Mouse (Mus musculus) T-helper 2 cell (primary cell): ENCODE measurements around the gene Man2b2.

Experiments used
- in situ Hi-C: fragments of 300-600 bp; cut with MboI, MseI; formaldehyde crosslinking; loops from one replicate; pipeline ENCODE4 v1.15.1; 2025; ENCODE audit warnings: high pct_unique_total_duplicates

Man2b2 gene

GRCm38 (mm10) chr5:36829913-36830879, at the start of gene Man2b2:
Gene Man2b2, minus strand, starts transcription at chr5:36830653.
- in situ Hi-C loops = loop anchor here (5.0 kb wide), 1 partner anchor 78 kb away; no protein-coding TSS in a partner anchor

GRCm38 (mm10) chr5:36878801-36879200, 48.3 kb upstream of the Man2b2 start:
- in situ Hi-C loops = no loop called here

- in situ Hi-C loops = no loop called here
Observed at GRCm38 (mm10) chr5:36877641-36878040, 47.2 kb upstream of the Man2b2 start.

GRCm38 (mm10) chr5:36876777-36877396, 46.4 kb upstream of the Man2b2 start:
- in situ Hi-C loops = no loop called here

- in situ Hi-C loops = no loop called here
Observed at GRCm38 (mm10) chr5:36875956-36876355, 45.5 kb upstream of the Man2b2 start.

GRCm38 (mm10) chr5:36870916-36871315, 40.5 kb upstream of the Man2b2 start:
- in situ Hi-C loops = loop anchor here (5.0 kb wide), 1 partner anchor 64 kb away; no protein-coding TSS in a partner anchor

GRCm38 (mm10) chr5:36869578-36870236, 39.3 kb upstream of the Man2b2 start:
- in situ Hi-C loops = loop anchor here (5.0 kb wide), 1 partner anchor 62 kb away; no protein-coding TSS in a partner anchor

GRCm38 (mm10) chr5:36869186-36869577, 38.7 kb upstream of the Man2b2 start:
- in situ Hi-C loops = no loop called here

- in situ Hi-C loops = no loop called here
Observed at GRCm38 (mm10) chr5:36868266-36869090, 38.0 kb upstream of the Man2b2 start, which contains the start of gene Ppp2r2c. Gene Ppp2r2c, plus strand, starts transcription at chr5:36868513.

GRCm38 (mm10) chr5:36867561-36867960, 37.1 kb upstream of the Man2b2 start:
- in situ Hi-C loops = no loop called here

- in situ Hi-C loops = no loop called here
Observed at GRCm38 (mm10) chr5:36866701-36867250, 36.3 kb upstream of the Man2b2 start.

- in situ Hi-C loops = no loop called here
Observed at GRCm38 (mm10) chr5:36861084-36861483, 30.6 kb upstream of the Man2b2 start.

GRCm38 (mm10) chr5:36857546-36857945, 27.1 kb upstream of the Man2b2 start:
- in situ Hi-C loops = no loop called here

- in situ Hi-C loops = no loop called here
Observed at GRCm38 (mm10) chr5:36856529-36856928, 26.1 kb upstream of the Man2b2 start.

GRCm38 (mm10) chr5:36855180-36855579, 24.7 kb upstream of the Man2b2 start:
- in situ Hi-C loops = no loop called here

- in situ Hi-C loops = no loop called here
Observed at GRCm38 (mm10) chr5:36851572-36851971, 21.1 kb upstream of the Man2b2 start.

- in situ Hi-C loops = no loop called here
Observed at GRCm38 (mm10) chr5:36844490-36844889, 14.0 kb upstream of the Man2b2 start.

GRCm38 (mm10) chr5:36841701-36842100, 11.2 kb upstream of the Man2b2 start:
- in situ Hi-C loops = no loop called here

- in situ Hi-C loops = no loop called here
Observed at GRCm38 (mm10) chr5:36840092-36840491, 9.6 kb upstream of the Man2b2 start.

GRCm38 (mm10) chr5:36839602-36840001, 9.1 kb upstream of the Man2b2 start:
- in situ Hi-C loops = no loop called here

- in situ Hi-C loops = no loop called here
Observed at GRCm38 (mm10) chr5:36839032-36839431, 8.6 kb upstream of the Man2b2 start.
